9 mouse cellular contexts compared by ENCODE assay signal in the genomic region with DNA sequence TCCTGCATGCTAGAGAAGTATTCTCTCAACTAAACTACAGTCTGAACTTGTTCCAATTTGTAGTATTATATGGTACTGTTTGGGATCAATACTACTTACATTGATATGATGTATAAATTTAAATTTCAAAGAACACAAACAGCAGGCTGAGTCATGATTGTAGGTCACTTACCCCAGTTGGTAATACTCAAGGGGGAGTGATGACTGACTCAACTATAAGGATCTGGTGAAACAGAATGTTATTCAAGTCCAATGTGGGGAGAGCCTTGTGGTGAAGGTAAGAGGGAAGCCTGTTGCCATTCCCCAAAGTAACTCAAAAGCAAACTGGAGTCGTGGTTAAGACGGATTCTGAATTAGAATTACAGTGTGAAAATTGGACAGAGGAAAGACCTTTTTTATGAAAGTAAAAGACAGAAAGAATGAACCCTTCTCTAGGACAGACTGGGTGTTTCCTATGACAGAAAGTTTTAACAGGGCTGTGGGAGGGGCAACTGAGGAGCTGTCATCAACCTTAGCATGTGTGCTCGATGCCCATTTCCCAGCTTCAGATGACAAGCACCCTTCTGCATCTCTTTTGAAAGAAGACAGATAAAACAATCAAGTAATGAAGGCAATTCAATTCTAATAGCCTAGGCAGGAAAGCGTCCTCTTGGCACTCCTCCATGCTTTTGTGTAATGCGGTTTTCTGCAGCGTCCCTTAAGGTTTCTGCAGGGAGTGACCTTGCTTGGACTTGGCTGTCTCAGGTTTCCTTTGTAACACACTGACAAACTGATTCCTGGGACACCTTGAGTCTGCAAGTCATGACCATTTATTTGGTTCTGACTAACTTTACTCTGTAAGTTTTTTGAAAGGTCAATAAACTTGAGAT. TPM values are rescaled to one million over a fixed set of nuclear protein-coding genes. Genes with fewer than 3 reads are reported as not detected.
DNase-seq lines count a peak whose midpoint lies in the region.
"Had no signal": no experiment of that assay in that cellular context is flagged by ENCODE, and none has a peak within 500 bp of the region (broad histone marks: within the 10 kb centered on the region; RNA-seq: fewer than 3 reads in every experiment).

No protein-coding gene starts in this region.

- peak; percentile 63 for DNase-seq in kidney, postnatal 10 days
- no peak for DNase-seq in kidney, adult 18-20 months
- DNase-seq in ZHBTc4 (ENCODE audit: low read depth, low spot score): peak; percentile 32
- peak; percentile 65 to 71 for DNase-seq in adrenal gland, postnatal 36 days
- peak; percentile 31 to 46 for DNase-seq in kidney, postnatal 4 days
- no peak for DNase-seq in spleen, adult 12 weeks (ENCODE audit: low spot score)
- DNase-seq in thymus, postnatal 25 days: no peak
- DNase-seq: cerebellum, adult 9-10 months; forebrain, postnatal 0 days had no signal

RNA-seq across cellular contexts. Expression of gene Zcchc2, which starts 7.5 kb away (rescaled TPM):
- total RNA-seq in adrenal gland, postnatal 36 days (2021): 10 to 100 TPM; 15.6 to 17.8 TPM

Comparison
In these comparisons a context has a peak if more than half of its experiments do, and no peak if none do; other contexts are left out.
1. DNase-seq: peak in kidney, postnatal 10 days (single experiment), ZHBTc4 (single experiment), adrenal gland, postnatal 36 days (2 of 2) and kidney, postnatal 4 days (2 of 2); none in kidney, adult 18-20 months (single experiment), spleen, adult 12 weeks (single experiment) and thymus, postnatal 25 days (single experiment).